Comparison of ENCODE assay signal across 20 mouse cellular contexts in genomic region chr9:44253441-44253840, GRCm38 (mm10). TPM values are rescaled to one million over a fixed set of nuclear protein-coding genes. Genes with fewer than 3 reads are reported as not detected.
DNase-seq lines count a peak whose midpoint lies in the region; ATAC-seq lines count a peak whose summit lies in the region.
"Had no signal": no experiment of that assay in that cellular context is flagged by ENCODE, and none has a peak within 500 bp of the region (broad histone marks: within the 10 kb centered on the region; RNA-seq: fewer than 3 reads in every experiment).

No protein-coding gene starts in this region.

- no peak overlapping the region for H3K4me3 ChIP-seq in midbrain, embryonic 10.5 days
- H3K4me3 ChIP-seq in midbrain, embryonic 11.5 days (ENCODE audit: low read depth, low read length) = no peak overlapping the region
- H3K4me3 ChIP-seq in forebrain, embryonic 13.5 days = no peak overlapping the region
- H3K4me3 ChIP-seq in midbrain, embryonic 13.5 days (replicated peaks) = no peak overlapping the region
- H3K4me3 ChIP-seq: left cerebral cortex, adult 2 months; stomach, embryonic 15.5 days had no signal

- H3K4me1 ChIP-seq in midbrain, embryonic 10.5 days = peaks cover 61% of the 10 kb centered on the region
- peaks cover 20% of the 10 kb centered on the region for H3K4me1 ChIP-seq in midbrain, embryonic 11.5 days (ENCODE audit: control insufficient read depth, insufficient read depth, low read length)
- peaks cover 60% of the 10 kb centered on the region for H3K4me1 ChIP-seq in forebrain, embryonic 13.5 days
- peaks cover 54% of the 10 kb centered on the region for H3K4me1 ChIP-seq in midbrain, embryonic 13.5 days (replicated peaks)

- no peaks in the 10 kb centered on the region for H3K36me3 ChIP-seq in midbrain, embryonic 10.5 days
- H3K36me3 ChIP-seq in midbrain, embryonic 11.5 days (ENCODE audit: control insufficient read depth, insufficient read depth, low read length) = no peaks in the 10 kb centered on the region
- no peaks in the 10 kb centered on the region for H3K36me3 ChIP-seq in forebrain, embryonic 13.5 days (ENCODE audit: poor library complexity, severe bottlenecking)
- no peaks in the 10 kb centered on the region for H3K36me3 ChIP-seq in midbrain, embryonic 13.5 days
- H3K36me3 ChIP-seq: stomach, embryonic 15.5 days had no signal

- no peak overlapping the region for H3K9ac ChIP-seq in midbrain, embryonic 11.5 days (ENCODE audit: low read length)
- H3K9ac ChIP-seq in forebrain, embryonic 13.5 days = no peak overlapping the region
- H3K9ac ChIP-seq in midbrain, embryonic 13.5 days (replicated peaks) = no peak overlapping the region
- H3K9ac ChIP-seq: stomach, embryonic 15.5 days had no signal

- 81% methylated on average over 6 of the region's 6 CpGs for WGBS in midbrain, embryonic 10.5 days
- WGBS in midbrain, embryonic 11.5 days = 77% methylated on average over 6 of the region's 6 CpGs
- WGBS in forebrain, embryonic 13.5 days = 62% methylated on average over 6 of the region's 6 CpGs
- 66% methylated on average over 6 of the region's 6 CpGs for WGBS in midbrain, embryonic 13.5 days

- no peak overlapping the region for H3K4me2 ChIP-seq in midbrain, embryonic 11.5 days
- H3K4me2 ChIP-seq in forebrain, embryonic 13.5 days = peak overlapping the region; percentile 11; the same call in 1 of the 2 replicates
- H3K4me2 ChIP-seq in midbrain, embryonic 13.5 days (replicated peaks) = no peak overlapping the region
- H3K4me2 ChIP-seq: stomach, embryonic 15.5 days had no signal

- H3K9me3 ChIP-seq in midbrain, embryonic 10.5 days (replicated peaks) = no peaks in the 10 kb centered on the region
- no peaks in the 10 kb centered on the region for H3K9me3 ChIP-seq in midbrain, embryonic 11.5 days (ENCODE audit: control insufficient read depth, low read length)
- H3K9me3 ChIP-seq in forebrain, embryonic 13.5 days (replicated peaks) = no peaks in the 10 kb centered on the region
- no peaks in the 10 kb centered on the region for H3K9me3 ChIP-seq in midbrain, embryonic 13.5 days
- H3K9me3 ChIP-seq: stomach, embryonic 15.5 days had no signal

- DNase-seq in midbrain, embryonic 10.5 days (ENCODE audit: low spot score) = no peak
- no peak for DNase-seq in midbrain, embryonic 11.5 days (ENCODE audit: low spot score, missing footprints)
- DNase-seq in thymus, postnatal 4 days = peak; percentile 74
- DNase-seq in embryo, embryonic 9.5 days (ENCODE audit: extremely low spot score) = no peak
- DNase-seq: adrenal gland, postnatal 14 days; cerebellum, adult 9-10 months; heart, adult 11 months; kidney, adult 8-10 months; kidney, postnatal 4 days; liver; lung, adult 18-20 months; lung, postnatal 4 days; spleen, adult 18-20 months had no signal

- peaks cover 24% of the 10 kb centered on the region for H3K27me3 ChIP-seq in midbrain, embryonic 10.5 days (ENCODE audit: low read depth, poor library complexity, severe bottlenecking)
- no peaks in the 10 kb centered on the region; the same call in 1 of the 2 replicates for H3K27me3 ChIP-seq in midbrain, embryonic 11.5 days (ENCODE audit: control insufficient read depth, insufficient read depth, low read length)
- peaks cover 5% of the 10 kb centered on the region; the same call in 1 of the 2 replicates for H3K27me3 ChIP-seq in forebrain, embryonic 13.5 days
- H3K27me3 ChIP-seq in midbrain, embryonic 13.5 days = 0 out of 2 replicates have a peak, but pooled peaks cover 4% of the 10 kb centered on the region
- H3K27me3 ChIP-seq: stomach, embryonic 15.5 days had no signal

- peak overlapping the region; percentile 82 for H3K27ac ChIP-seq in midbrain, embryonic 10.5 days (replicated peaks)
- H3K27ac ChIP-seq in midbrain, embryonic 11.5 days (ENCODE audit: low read depth, low read length) = no peak overlapping the region
- peak overlapping the region; percentile 88 for H3K27ac ChIP-seq in forebrain, embryonic 13.5 days
- H3K27ac ChIP-seq in midbrain, embryonic 13.5 days = peak overlapping the region; percentile 81
- H3K27ac ChIP-seq: left cerebral cortex, adult 2 months; stomach, embryonic 15.5 days had no signal

- no peak for ATAC-seq in midbrain, embryonic 11.5 days (ENCODE audit: low FRiP score)
- no peak for ATAC-seq in forebrain, embryonic 13.5 days
- ATAC-seq in midbrain, embryonic 13.5 days = no peak
- no peak for ATAC-seq in activated CD4-positive, CD25-positive, alpha-beta regulatory T cell, adult 4 months

RNA-seq across cellular contexts. Expression of gene Pdzd3, which starts 2.2 kb away (rescaled TPM):
- 0.06 TPM in 1 of 2 replicates, not detected in the other for polyA plus RNA-seq in midbrain, embryonic 10.5 days (2016; fragmentation: Nextera tagmentation; extraction: Ambion mirVana)
- 0.23 TPM in 1 of 2 replicates, not detected in the other for polyA plus RNA-seq in midbrain, embryonic 11.5 days (2014; fragmentation: Nextera tagmentation; extraction: Ambion mirVana)
- 0.39 and 0.40 TPM in 2 replicates for polyA plus RNA-seq in forebrain, embryonic 13.5 days (2015; fragmentation: Nextera tagmentation; extraction: Ambion mirVana)
- 0.48 and 0.64 TPM in 2 replicates for polyA plus RNA-seq in midbrain, embryonic 13.5 days (2015; fragmentation: Nextera tagmentation; extraction: Ambion mirVana)
- under 1 TPM in 1 of 2 experiments, not detected in 1; 0.30 TPM for polyA plus RNA-seq in activated CD4-positive, CD25-positive, alpha-beta regulatory T cell, adult 4 months (2017; shearing (Covaris generic))
- polyA plus RNA-seq: C2C12 had no signal

RNA-seq across cellular contexts. Expression of gene Ccdc153, which starts 13.0 kb away (rescaled TPM):
- polyA plus RNA-seq in midbrain, embryonic 10.5 days (2016; fragmentation: Nextera tagmentation; extraction: Ambion mirVana) = not detected in 2 replicates
- polyA plus RNA-seq in midbrain, embryonic 11.5 days (2014; fragmentation: Nextera tagmentation; extraction: Ambion mirVana) = not detected in 2 replicates
- not detected in 2 replicates for polyA plus RNA-seq in forebrain, embryonic 13.5 days (2015; fragmentation: Nextera tagmentation; extraction: Ambion mirVana)
- not detected in 2 replicates for polyA plus RNA-seq in midbrain, embryonic 13.5 days (2015; fragmentation: Nextera tagmentation; extraction: Ambion mirVana)
- polyA plus RNA-seq in activated CD4-positive, CD25-positive, alpha-beta regulatory T cell, adult 4 months (2017; shearing (Covaris generic)) = not detected
- polyA plus RNA-seq: heart, postnatal 0 days had no signal

RNA-seq across cellular contexts. Expression of gene Nlrx1, which starts 15.0 kb away (rescaled TPM):
- polyA plus RNA-seq in midbrain, embryonic 10.5 days (2016; fragmentation: Nextera tagmentation; extraction: Ambion mirVana) = 2.6 and 2.9 TPM in 2 replicates
- 1.9 and 3.2 TPM in 2 replicates for polyA plus RNA-seq in midbrain, embryonic 11.5 days (2014; fragmentation: Nextera tagmentation; extraction: Ambion mirVana)
- polyA plus RNA-seq in forebrain, embryonic 13.5 days (2015; fragmentation: Nextera tagmentation; extraction: Ambion mirVana) = 4.4 and 4.5 TPM in 2 replicates
- 3.3 and 3.5 TPM in 2 replicates for polyA plus RNA-seq in midbrain, embryonic 13.5 days (2015; fragmentation: Nextera tagmentation; extraction: Ambion mirVana)
- polyA plus RNA-seq in activated CD4-positive, CD25-positive, alpha-beta regulatory T cell, adult 4 months (2017; shearing (Covaris generic)) = 1 to 10 TPM; 2.8 to 6.0 TPM

RNA-seq across cellular contexts. Expression of gene Cbl, which starts 19.6 kb away (rescaled TPM):
- 21.7 and 25.5 TPM in 2 replicates for polyA plus RNA-seq in midbrain, embryonic 10.5 days (2016; fragmentation: Nextera tagmentation; extraction: Ambion mirVana)
- polyA plus RNA-seq in midbrain, embryonic 11.5 days (2014; fragmentation: Nextera tagmentation; extraction: Ambion mirVana) = 20.9 and 22.2 TPM in 2 replicates
- polyA plus RNA-seq in forebrain, embryonic 13.5 days (2015; fragmentation: Nextera tagmentation; extraction: Ambion mirVana) = 25.2 and 26.4 TPM in 2 replicates
- polyA plus RNA-seq in midbrain, embryonic 13.5 days (2015; fragmentation: Nextera tagmentation; extraction: Ambion mirVana) = 26.2 and 28.5 TPM in 2 replicates
- 10 to 100 TPM; 22.8 to 25.0 TPM for polyA plus RNA-seq in activated CD4-positive, CD25-positive, alpha-beta regulatory T cell, adult 4 months (2017; shearing (Covaris generic))

RNA-seq across cellular contexts. Expression of gene Abcg4, which starts 35.0 kb away (rescaled TPM):
- 6.4 and 8.6 TPM in 2 replicates for polyA plus RNA-seq in midbrain, embryonic 10.5 days (2016; fragmentation: Nextera tagmentation; extraction: Ambion mirVana)
- polyA plus RNA-seq in midbrain, embryonic 11.5 days (2014; fragmentation: Nextera tagmentation; extraction: Ambion mirVana) = 3.2 and 4.8 TPM in 2 replicates
- polyA plus RNA-seq in forebrain, embryonic 13.5 days (2015; fragmentation: Nextera tagmentation; extraction: Ambion mirVana) = 9.2 and 10.9 TPM in 2 replicates
- polyA plus RNA-seq in midbrain, embryonic 13.5 days (2015; fragmentation: Nextera tagmentation; extraction: Ambion mirVana) = 17.3 and 18.1 TPM in 2 replicates
- not detected for polyA plus RNA-seq in activated CD4-positive, CD25-positive, alpha-beta regulatory T cell, adult 4 months (2017; shearing (Covaris generic))
